Mouse (Mus musculus) intestine, embryonic 16.5 days (tissue): Measurements from ENCODE around the gene Gm5724. TPM values are rescaled to one million over a fixed set of nuclear protein-coding genes. Genes with fewer than 3 reads are reported as not detected.

Source experiments
- ATAC-seq: fragments of 200-750 bp; cut with Nextera tagmentation; 2 replicates; pipeline ENCODE4 v1.8.0; 2017; ENCODE audit warnings: moderate TSS enrichment, moderate library complexity
- H3K27ac ChIP-seq: fragments of 300-500 bp; sonication (generic); 2 replicates; pipeline ENCODE4 v1.5.1; 2014; ENCODE audit warnings: mild to moderate bottlenecking, low read length
- H3K27me3 ChIP-seq: fragments of 300-500 bp; sonication (generic); replicated peaks from 2 replicates; pipeline ENCODE4 v1.6.1; 2014; ENCODE audit warnings: low read length, control low read depth, mixed read lengths; ENCODE audit not compliant: control insufficient read depth, insufficient read depth
- H3K36me3 ChIP-seq: fragments of 300-500 bp; sonication (generic); 2 replicates; pipeline ENCODE4 v1.6.1; 2014; ENCODE audit warnings: low read length, control low read depth; ENCODE audit not compliant: control insufficient read depth, insufficient read depth
- H3K4me1 ChIP-seq: fragments of 300-500 bp; sonication (generic); 2 replicates; pipeline ENCODE4 v1.6.1; 2014; ENCODE audit warnings: low read length, control low read depth, mixed read lengths; ENCODE audit not compliant: control insufficient read depth, insufficient read depth
- H3K4me2 ChIP-seq: fragments of 300-500 bp; sonication (generic); 2 replicates; pipeline ENCODE4 v1.6.1; 2014; ENCODE audit warnings: low read depth, low read length, control low read depth
- H3K4me3 ChIP-seq: fragments of 300-500 bp; sonication (generic); 2 replicates; pipeline ENCODE4 v1.5.1; 2014; ENCODE audit warnings: mild to moderate bottlenecking, low read length
- H3K9ac ChIP-seq: fragments of 300-500 bp; sonication (generic); 2 replicates; pipeline ENCODE4 v1.6.1; 2014; ENCODE audit warnings: low read depth, low read length
- H3K9me3 ChIP-seq: fragments of 300-500 bp; sonication (generic); 2 replicates; pipeline ENCODE4 v1.6.1; 2016; ENCODE audit warnings: low read length, control low read depth; ENCODE audit not compliant: control insufficient read depth
- WGBS: fragments of 180-500 bp; shearing (Covaris S2); extraction: QIAGEN DNeasy Blood & Tissue Kit; methylation state at CpG from one replicate; pipeline ENCODE4 v1.1.7; 2014; 5-methylcytosine and 5-hydroxymethylcytosine counted together
- polyA plus RNA-seq: library from polyadenylated mRNA; unstranded; fragments of >200 nt; fragmentation: Nextera tagmentation; extraction: Ambion mirVana; gene quantifications from 2 replicates; pipeline ENCODE4 v1.2.1, GENCODE M21; 2015

Gene Gm5724
- not detected in 2 replicates for polyA plus RNA-seq

DNA sequence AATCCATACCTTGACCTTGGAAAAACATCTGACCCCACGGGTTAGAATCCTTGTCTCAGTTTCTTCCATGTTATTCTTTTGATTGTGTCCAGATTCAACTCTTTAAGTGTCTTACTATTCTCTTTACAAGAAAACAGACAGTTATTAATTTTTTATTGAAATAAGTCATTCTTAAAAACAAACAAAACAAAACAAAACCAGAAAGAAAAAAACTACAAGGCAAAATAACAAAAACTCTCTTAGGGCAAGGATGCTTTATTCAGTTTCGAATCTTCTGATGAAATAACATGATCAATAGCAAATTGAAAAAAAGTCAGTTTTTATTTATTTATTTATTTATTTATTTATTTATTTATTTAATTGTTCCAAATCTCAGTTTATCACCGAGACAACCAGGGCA is at the start of gene Gm5724:
TSS of gene Gm5724 (minus strand) at position 101 of the 400 bp plus-strand sequence.
- H3K4me2 ChIP-seq: no peak within 1 kb of the TSS
- H3K9ac ChIP-seq: no peak within 1 kb of the TSS
- no peak within 1 kb of the TSS for H3K27ac ChIP-seq
- no peaks in the 10 kb centered on the region for H3K27me3 ChIP-seq
- 79% methylated on average over 3 of the region's 3 CpGs for WGBS
- H3K4me3 ChIP-seq: no peak within 1 kb of the TSS
- H3K36me3 ChIP-seq: no peaks in the 10 kb centered on the region
- no peak for ATAC-seq
- no peaks in the 10 kb centered on the region for H3K4me1 ChIP-seq
- no peaks in the 10 kb centered on the region for H3K9me3 ChIP-seq

- H3K9me3 ChIP-seq: no peaks in the 10 kb centered on the region
- H3K4me1 ChIP-seq: no peaks in the 10 kb centered on the region
- no peak overlapping the region for H3K9ac ChIP-seq
- 0 out of 2 replicates have a peak, but pooled peaks have one; percentile 46 for ATAC-seq
- no peaks in the 10 kb centered on the region for H3K36me3 ChIP-seq
- WGBS: 17% methylated on average over 1 of the region's 1 CpGs
- no peak overlapping the region for H3K27ac ChIP-seq
- H3K4me2 ChIP-seq: no peak overlapping the region
- no peaks in the 10 kb centered on the region for H3K27me3 ChIP-seq
- no peak overlapping the region for H3K4me3 ChIP-seq
These were observed 24.2 kb upstream of the Gm5724 start for GRCm38 (mm10) chr6:141797837-141798236.

- Histone ChIP-seq H3K27me3 (no peaks in the 10 kb centered on the region), H3K9me3 (no peaks in the 10 kb centered on the region), H3K36me3 (no peaks in the 10 kb centered on the region), H3K4me2 (no peak overlapping the region), H3K4me1 (no peaks in the 10 kb centered on the region), H3K27ac (no peak overlapping the region), H3K9ac (no peak overlapping the region), H3K4me3 (no peak overlapping the region)
- ATAC-seq: no peak
- 80% methylated on average over 2 of the region's 2 CpGs for WGBS
These were observed 866 bp upstream of the Gm5724 start for GRCm38 (mm10) chr6:141774476-141774875.

DNA sequence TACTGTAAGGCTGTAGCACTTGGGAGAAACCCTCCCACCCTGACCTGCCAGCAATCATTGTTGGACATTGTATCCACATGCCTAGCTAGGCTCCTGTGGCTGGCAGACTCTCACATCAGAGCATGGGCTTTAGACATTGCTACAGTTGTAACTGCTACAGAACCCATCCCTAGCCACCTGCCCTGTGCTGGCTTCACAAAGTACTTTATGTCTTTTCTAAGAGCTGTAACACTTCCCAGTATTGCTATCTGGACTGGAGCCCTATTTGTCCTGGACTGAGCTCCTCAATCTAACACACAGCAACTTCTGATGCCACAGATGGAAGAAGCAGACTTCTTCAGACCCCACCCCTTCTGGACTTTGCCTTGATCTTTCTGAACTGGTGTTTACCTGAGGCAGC is 82.4 kb downstream of the Gm5724 start:
- Histone ChIP-seq H3K36me3 (no peaks in the 10 kb centered on the region), H3K27ac (no peak overlapping the region), H3K4me1 (no peaks in the 10 kb centered on the region), H3K9me3 (no peaks in the 10 kb centered on the region), H3K4me2 (no peak overlapping the region), H3K9ac (no peak overlapping the region), H3K27me3 (no peaks in the 10 kb centered on the region; the same call in 1 of the 2 replicates), H3K4me3 (no peak overlapping the region)
- no peak for ATAC-seq

- 54% methylated on average over 4 of the region's 4 CpGs for whole genome bisulfite sequencing
- Histone ChIP-seq H3K27ac (no peak overlapping the region), H3K9me3 (no peaks in the 10 kb centered on the region), H3K9ac (no peak overlapping the region), H3K4me2 (no peak overlapping the region), H3K27me3 (no peaks in the 10 kb centered on the region; the same call in 1 of the 2 replicates), H3K4me3 (no peak overlapping the region), H3K36me3 (no peaks in the 10 kb centered on the region), H3K4me1 (no peaks in the 10 kb centered on the region)
- ATAC-seq: no peak
These were observed 86.6 kb downstream of the Gm5724 start for GRCm38 (mm10) chr6:141687008-141687407.

Other genes starting within 250 kb of the Gm5724 start
- 0.09 TPM in 1 of 2 replicates, not detected in the other for gene Slco1c1, start 249.4 kb downstream of the Gm5724 start, polyA plus RNA-seq
- 0.10 TPM in 1 of 2 replicates, not detected in the other for gene Slco1b2, start 144.3 kb downstream of the Gm5724 start, polyA plus RNA-seq
- not detected in 2 replicates for gene Slco1a4, start 82.4 kb upstream of the Gm5724 start, polyA plus RNA-seq
- gene Slco1a1, start 173.2 kb upstream of the Gm5724 start, polyA plus RNA-seq: not detected in 2 replicates
- gene Gm6614, start 237.6 kb upstream of the Gm5724 start, polyA plus RNA-seq: not detected in 2 replicates